20 mouse cellular contexts compared by ENCODE assay signal in genomic region chr9:106881071-106881755, GRCm38 (mm10). TPM values are rescaled to one million over a fixed set of nuclear protein-coding genes. Genes with fewer than 3 reads are reported as not detected.
DNase-seq lines count a peak whose midpoint lies in the region; ATAC-seq and TF ChIP-seq lines count a peak whose summit lies in the region.
"Had no signal": no experiment of that assay in that cellular context is flagged by ENCODE, and none has a peak within 500 bp of the region (broad histone marks: within the 10 kb centered on the region; RNA-seq: fewer than 3 reads in every experiment).

No protein-coding gene starts in this region.

- no peak overlapping the region for H3K27ac ChIP-seq in heart, embryonic 10.5 days
- no peak overlapping the region for H3K27ac ChIP-seq in heart, embryonic 11.5 days (ENCODE audit: low read depth, low read length)
- H3K27ac ChIP-seq in liver, embryonic 15.5 days (replicated peaks) = no peak overlapping the region
- H3K27ac ChIP-seq in liver, embryonic 12.5 days = no peak overlapping the region
- no peak overlapping the region for H3K27ac ChIP-seq in intestine, postnatal 0 days (ENCODE audit: low read depth, low read length)
- H3K27ac ChIP-seq: gastrocnemius, adult 2 months; hindbrain, embryonic 14.5 days; kidney, postnatal 0 days had no signal

- no peaks in the 10 kb centered on the region for H3K27me3 ChIP-seq in heart, embryonic 10.5 days (ENCODE audit: insufficient read depth, poor library complexity, severe bottlenecking)
- H3K27me3 ChIP-seq in heart, embryonic 11.5 days (ENCODE audit: control insufficient read depth, insufficient read depth, low read length) = no peaks in the 10 kb centered on the region
- no peaks in the 10 kb centered on the region for H3K27me3 ChIP-seq in liver, embryonic 15.5 days
- no peaks in the 10 kb centered on the region for H3K27me3 ChIP-seq in liver, embryonic 12.5 days (replicated peaks)
- H3K27me3 ChIP-seq in intestine, postnatal 0 days (replicated peaks; ENCODE audit: control insufficient read depth, insufficient read depth, low read length) = no peaks in the 10 kb centered on the region
- H3K27me3 ChIP-seq: megakaryocyte, embryonic 14.5 days; Patski had no signal

- ATAC-seq in heart, embryonic 11.5 days (replicated peaks; ENCODE audit: insufficient number of reproducible peaks, low FRiP score, low TSS enrichment) = no peak
- no peak for ATAC-seq in liver, embryonic 15.5 days (ENCODE audit: insufficient read depth)
- no peak for ATAC-seq in liver, embryonic 12.5 days
- ATAC-seq in intestine, postnatal 0 days = no peak
- ATAC-seq: activated CD4-positive, CD25-positive, alpha-beta regulatory T cell, adult 4 months; forebrain, embryonic 16.5 days; Patski had no signal

- peaks cover 35% of the 10 kb centered on the region for H3K4me1 ChIP-seq in heart, embryonic 10.5 days
- peaks cover 25% of the 10 kb centered on the region for H3K4me1 ChIP-seq in heart, embryonic 11.5 days (ENCODE audit: control insufficient read depth, insufficient read depth, low read length)
- H3K4me1 ChIP-seq in liver, embryonic 15.5 days (replicated peaks) = peaks cover 46% of the 10 kb centered on the region
- H3K4me1 ChIP-seq in liver, embryonic 12.5 days = peaks cover 42% of the 10 kb centered on the region
- 0 out of 2 replicates have a peak, but pooled peaks cover 8% of the 10 kb centered on the region for H3K4me1 ChIP-seq in intestine, postnatal 0 days (replicated peaks; ENCODE audit: control insufficient read depth, insufficient read depth, low read length)

- 68% methylated on average over 4 of the region's 4 CpGs for WGBS in heart, embryonic 10.5 days
- WGBS in heart, embryonic 11.5 days (ENCODE audit: insufficient replicate concordance) = 66% methylated on average over 4 of the region's 4 CpGs
- WGBS in liver, embryonic 15.5 days (ENCODE audit: insufficient replicate concordance) = 73% methylated on average over 4 of the region's 4 CpGs
- WGBS in liver, embryonic 12.5 days (ENCODE audit: insufficient replicate concordance) = 71% methylated on average over 4 of the region's 4 CpGs
- 59% methylated on average over 4 of the region's 4 CpGs for WGBS in intestine, postnatal 0 days

- TF ChIP-seq CTCF in intestine, postnatal 0 days (IDR thresholded peaks at IDR 0.05; ENCODE audit: low read depth) = no peak

- DNase-seq in heart, embryonic 10.5 days (ENCODE audit: low spot score) = peak; percentile 72
- peak; percentile 36 for DNase-seq in testis, postnatal 14 days (ENCODE audit: low spot score)
- DNase-seq in testis, postnatal 10 days (ENCODE audit: low spot score) = no peak
- no peak for DNase-seq in right cerebral cortex, postnatal 10 days (ENCODE audit: low spot score in 2 of 2)
- DNase-seq: adrenal gland, postnatal 36 days; cerebellum, adult 8-10 months; gastrocnemius, adult 2 months; kidney, adult 11 months; right cerebral cortex, postnatal 14 days; thymus, postnatal 25 days had no signal

- H3K4me3 ChIP-seq in heart, embryonic 10.5 days = no peak overlapping the region
- no peak overlapping the region for H3K4me3 ChIP-seq in heart, embryonic 11.5 days (ENCODE audit: low read depth, low read length)
- no peak overlapping the region for H3K4me3 ChIP-seq in liver, embryonic 15.5 days (replicated peaks)
- no peak overlapping the region for H3K4me3 ChIP-seq in liver, embryonic 12.5 days
- no peak overlapping the region for H3K4me3 ChIP-seq in intestine, postnatal 0 days (ENCODE audit: low read depth, low read length)
- H3K4me3 ChIP-seq: gastrocnemius, adult 2 months; megakaryocyte, embryonic 14.5 days had no signal

- no peak overlapping the region for H3K4me2 ChIP-seq in heart, embryonic 11.5 days
- no peak overlapping the region for H3K4me2 ChIP-seq in liver, embryonic 15.5 days
- H3K4me2 ChIP-seq in liver, embryonic 12.5 days = no peak overlapping the region
- H3K4me2 ChIP-seq in intestine, postnatal 0 days (replicated peaks; ENCODE audit: low read depth) = no peak overlapping the region
- H3K4me2 ChIP-seq: hindbrain, embryonic 14.5 days had no signal

- H3K9ac ChIP-seq in heart, embryonic 11.5 days (ENCODE audit: low read depth, low read length) = no peak overlapping the region
- H3K9ac ChIP-seq in liver, embryonic 15.5 days = 0 out of 2 replicates have a peak overlapping the region, but pooled peaks have one; percentile 9
- no peak overlapping the region for H3K9ac ChIP-seq in liver, embryonic 12.5 days
- no peak overlapping the region for H3K9ac ChIP-seq in intestine, postnatal 0 days (ENCODE audit: low read depth, low read length)
- H3K9ac ChIP-seq: hindbrain, embryonic 14.5 days had no signal

- no peaks in the 10 kb centered on the region for H3K9me3 ChIP-seq in heart, embryonic 10.5 days
- H3K9me3 ChIP-seq in heart, embryonic 11.5 days (replicated peaks; ENCODE audit: control insufficient read depth, low read length) = no peaks in the 10 kb centered on the region
- no peaks in the 10 kb centered on the region for H3K9me3 ChIP-seq in liver, embryonic 15.5 days (replicated peaks)
- H3K9me3 ChIP-seq in liver, embryonic 12.5 days (replicated peaks) = no peaks in the 10 kb centered on the region
- H3K9me3 ChIP-seq in intestine, postnatal 0 days (ENCODE audit: control insufficient read depth) = no peaks in the 10 kb centered on the region
- H3K9me3 ChIP-seq: megakaryocyte, embryonic 14.5 days had no signal

- peaks cover 84% of the 10 kb centered on the region for H3K36me3 ChIP-seq in heart, embryonic 10.5 days
- peaks cover 16% of the 10 kb centered on the region for H3K36me3 ChIP-seq in heart, embryonic 11.5 days (ENCODE audit: control insufficient read depth, insufficient read depth, low read length)
- peaks cover 86% of the 10 kb centered on the region for H3K36me3 ChIP-seq in liver, embryonic 15.5 days (replicated peaks)
- H3K36me3 ChIP-seq in liver, embryonic 12.5 days = peaks cover 94% of the 10 kb centered on the region
- peaks cover 41% of the 10 kb centered on the region for H3K36me3 ChIP-seq in intestine, postnatal 0 days (ENCODE audit: control insufficient read depth, insufficient read depth)

RNA-seq across cellular contexts. Expression of gene Rbm15b, which starts 6.0 kb away (rescaled TPM):
- polyA plus RNA-seq in heart, embryonic 10.5 days (2016; fragmentation: Nextera tagmentation; extraction: Ambion mirVana) = 6.1 and 10.8 TPM in 2 replicates
- 8.1 and 8.7 TPM in 2 replicates for polyA plus RNA-seq in heart, embryonic 11.5 days (2014; fragmentation: Nextera tagmentation; extraction: Ambion mirVana)
- 2.6 and 3.1 TPM in 2 replicates for polyA plus RNA-seq in liver, embryonic 15.5 days (2015; fragmentation: Nextera tagmentation; extraction: Ambion mirVana)
- 8.8 and 11.3 TPM in 2 replicates for polyA plus RNA-seq in liver, embryonic 12.5 days (2016; fragmentation: Nextera tagmentation; extraction: Ambion mirVana)
- polyA plus RNA-seq in intestine, postnatal 0 days (2015; fragmentation: Nextera tagmentation; extraction: Ambion mirVana) = 3.7 and 3.8 TPM in 2 replicates

RNA-seq across cellular contexts. Expression of gene Manf, which starts 10.6 kb away (rescaled TPM):
- 296 and 411 TPM in 2 replicates for polyA plus RNA-seq in heart, embryonic 10.5 days (2016; fragmentation: Nextera tagmentation; extraction: Ambion mirVana)
- 296 and 316 TPM in 2 replicates for polyA plus RNA-seq in heart, embryonic 11.5 days (2014; fragmentation: Nextera tagmentation; extraction: Ambion mirVana)
- 135 and 152 TPM in 2 replicates for polyA plus RNA-seq in liver, embryonic 15.5 days (2015; fragmentation: Nextera tagmentation; extraction: Ambion mirVana)
- polyA plus RNA-seq in liver, embryonic 12.5 days (2016; fragmentation: Nextera tagmentation; extraction: Ambion mirVana) = 232 and 233 TPM in 2 replicates
- 211 and 214 TPM in 2 replicates for polyA plus RNA-seq in intestine, postnatal 0 days (2015; fragmentation: Nextera tagmentation; extraction: Ambion mirVana)

RNA-seq across cellular contexts. Expression of gene Dcaf1, which starts 59.5 kb away (rescaled TPM):
- 25.7 and 28.1 TPM in 2 replicates for polyA plus RNA-seq in heart, embryonic 10.5 days (2016; fragmentation: Nextera tagmentation; extraction: Ambion mirVana)
- 21.7 and 23.5 TPM in 2 replicates for polyA plus RNA-seq in heart, embryonic 11.5 days (2014; fragmentation: Nextera tagmentation; extraction: Ambion mirVana)
- polyA plus RNA-seq in liver, embryonic 15.5 days (2015; fragmentation: Nextera tagmentation; extraction: Ambion mirVana) = 10.9 and 12.0 TPM in 2 replicates
- 18.6 and 19.3 TPM in 2 replicates for polyA plus RNA-seq in liver, embryonic 12.5 days (2016; fragmentation: Nextera tagmentation; extraction: Ambion mirVana)
- polyA plus RNA-seq in intestine, postnatal 0 days (2015; fragmentation: Nextera tagmentation; extraction: Ambion mirVana) = 4.8 and 5.2 TPM in 2 replicates

Comparison
In these comparisons a context has a peak if more than half of its experiments do, and no peak if none do; other contexts are left out.
1. DNase-seq: peak in heart, embryonic 10.5 days (single experiment) and testis, postnatal 14 days (single experiment); none in testis, postnatal 10 days (single experiment) and right cerebral cortex, postnatal 10 days (0 of 2).